Mouse (Mus musculus) ZHBTc4 (cell line): Measurements from ENCODE around the gene Trim23.
A peak's percentile ranks its signal among the peaks of the same experiment; 100 is the strongest.
"Not testable (repeated sequence)": the region's sequence is repeated elsewhere in the genome, so short reads cannot be mapped to it uniquely, and the experiment has no call there.

Experiments used
- DNase-seq: peaks from one replicate; pipeline ENCODE4 v3.0.0-alpha.2; 2011; ENCODE audit warnings: low read depth, low spot score

Gene Trim23

DNA sequence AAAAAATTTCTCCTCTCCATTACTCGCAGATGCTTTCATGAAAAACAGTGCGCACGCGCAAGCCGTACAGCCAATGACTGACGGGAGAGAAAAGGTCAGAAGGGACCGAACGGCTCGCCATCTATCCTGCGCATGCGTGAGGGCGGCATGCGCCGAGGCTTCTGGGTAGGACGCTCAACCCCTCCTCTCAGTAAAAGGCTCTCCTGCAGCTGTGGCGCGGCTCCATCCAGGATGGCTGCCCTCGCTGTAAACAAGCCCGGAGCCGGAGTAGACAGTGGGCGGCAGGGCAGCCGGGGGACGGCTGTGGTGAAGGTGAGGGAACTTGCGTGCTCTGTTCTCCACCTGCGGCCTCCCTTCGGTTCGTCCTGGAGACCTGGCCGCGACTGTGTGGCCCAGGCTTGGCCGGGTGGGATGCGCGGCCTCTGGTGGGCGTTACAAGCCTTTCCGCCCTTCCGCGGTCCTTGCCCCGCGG is at the start of gene Trim23:
Gene Trim23 (plus strand): TSS at position 148 of the 472 bp plus-strand sequence.
- DNase-seq: peak; percentile 99

DNA sequence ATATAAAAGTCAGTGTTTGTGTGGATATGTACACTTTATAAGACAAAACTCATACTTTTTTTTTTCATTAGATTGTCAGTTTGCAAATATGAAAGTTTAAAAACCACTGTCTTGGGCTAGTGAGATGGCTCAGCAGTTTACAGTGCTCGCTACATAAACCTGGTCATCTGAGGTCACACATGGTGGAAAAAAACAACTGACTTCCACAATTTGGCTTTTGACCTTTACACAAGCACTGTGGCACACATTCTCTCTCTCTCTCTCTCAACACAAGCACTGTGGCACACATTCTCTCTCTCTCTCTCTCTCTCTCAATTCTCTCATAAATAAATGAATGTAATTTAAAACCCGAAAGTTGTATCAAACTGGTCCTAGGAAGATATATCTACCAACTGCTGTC is 46.0 kb upstream of the Trim23 start:
- DNase-seq: no peak

DNA sequence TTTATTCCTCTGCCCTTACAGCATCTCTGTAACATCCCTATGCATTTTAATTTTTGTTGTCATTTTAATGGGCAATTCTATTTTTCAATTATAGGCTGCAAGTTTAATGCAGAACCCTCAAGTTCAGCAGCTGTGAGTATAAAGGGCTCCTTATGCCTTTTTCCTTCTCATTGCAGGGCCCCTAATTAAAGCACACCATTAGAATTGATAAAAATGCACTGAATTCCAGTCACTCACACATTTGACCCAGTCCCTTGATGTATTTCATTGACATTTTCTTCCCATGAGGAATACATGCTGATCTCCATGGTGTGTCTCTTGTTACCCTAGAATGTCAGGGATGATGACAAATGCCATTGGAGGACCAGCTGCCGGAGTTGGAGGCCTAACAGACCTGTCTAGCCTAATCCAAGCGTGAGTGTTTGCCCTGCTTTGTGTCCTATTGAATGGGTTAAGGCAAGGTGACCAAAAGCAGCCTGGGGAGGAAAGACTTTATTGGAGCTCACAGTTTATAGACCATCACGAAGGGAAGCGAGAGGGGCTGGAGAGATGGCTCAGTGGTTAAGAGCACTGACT is 44.0 kb upstream of the Trim23 start:
- DNase-seq: no peak

DNA sequence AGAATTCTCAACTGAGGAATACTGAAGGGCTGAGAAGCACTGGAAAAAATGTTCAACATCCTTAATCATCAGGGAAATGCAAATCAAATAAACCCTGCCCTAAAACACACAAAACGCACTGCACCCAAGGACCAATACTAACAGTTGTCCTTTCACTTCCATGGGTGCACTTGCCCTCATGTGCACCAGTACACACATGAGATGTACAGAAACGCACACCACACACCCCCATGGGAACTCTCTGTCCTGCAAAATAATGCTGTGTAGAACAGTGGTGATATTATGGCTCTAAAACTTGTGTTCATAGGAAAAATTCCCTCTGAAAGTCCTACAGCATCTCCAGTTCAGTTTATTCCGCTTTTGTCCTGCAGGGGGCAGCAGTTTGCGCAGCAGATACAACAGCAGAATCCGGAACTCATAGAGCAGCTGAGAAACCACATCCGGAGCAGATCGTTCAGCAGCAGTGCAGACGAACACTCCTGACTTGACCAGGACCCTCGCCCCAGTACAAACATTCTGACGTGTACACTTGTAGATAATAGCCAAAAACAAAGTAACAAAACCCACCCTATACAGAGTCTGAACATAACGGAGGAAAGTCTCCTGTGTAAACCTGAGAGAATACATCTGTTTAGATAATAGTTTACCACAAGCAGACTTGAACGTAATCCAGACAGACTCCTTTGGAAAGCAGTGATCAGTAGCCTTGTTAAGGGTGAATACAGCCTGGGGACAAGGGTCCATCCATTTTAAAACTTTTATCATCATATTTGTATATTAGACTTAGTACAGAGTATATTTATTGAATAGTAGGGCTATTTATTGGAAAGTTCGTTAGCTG is 39.0 kb upstream of the Trim23 start:
- peak; percentile 81 for DNase-seq

DNA sequence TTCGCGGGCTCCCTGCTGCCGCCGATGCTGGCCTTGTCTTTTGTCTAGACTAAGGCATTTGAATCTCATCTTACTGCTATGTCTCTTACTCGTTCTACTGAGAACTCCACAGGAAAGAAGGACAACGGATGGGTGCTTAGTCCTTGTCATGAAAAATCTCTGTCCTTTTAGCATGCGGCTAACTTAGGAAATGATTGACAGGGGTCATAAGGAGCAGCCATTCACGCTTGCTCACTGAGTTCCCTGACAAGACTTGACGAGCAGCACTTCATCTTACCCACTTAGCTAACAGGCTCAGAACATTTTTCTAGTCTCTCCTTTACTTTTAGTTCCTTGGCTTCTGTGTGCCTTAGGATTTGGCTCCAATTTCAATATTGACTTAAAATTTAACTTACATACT is 33.7 kb upstream of the Trim23 start:
- DNase-seq: no peak

- no peak for DNase-seq
These were observed 33.0 kb upstream of the Trim23 start for GRCm38 (mm10) chr13:104145646-104146045.

DNA sequence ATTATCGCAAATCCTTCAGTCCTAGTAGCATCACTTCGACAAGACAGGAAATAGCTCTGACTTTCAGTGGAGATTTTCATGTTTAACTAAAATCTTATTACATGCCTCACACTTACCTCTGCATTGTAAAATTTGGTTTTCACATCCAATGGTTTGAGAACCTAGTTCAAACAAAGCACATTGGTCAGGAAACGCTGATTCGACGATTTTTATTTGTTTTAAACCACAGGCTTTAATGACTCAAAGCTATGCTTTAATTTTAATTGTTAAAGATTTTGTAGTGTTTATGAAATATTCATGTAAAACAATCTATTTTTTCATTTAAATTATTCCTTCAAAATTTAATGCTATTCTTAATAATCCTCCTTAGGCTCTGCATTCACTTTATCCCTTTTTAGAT is 24.4 kb upstream of the Trim23 start:
- DNase-seq: no peak

- no peak for DNase-seq
These were observed 23.5 kb upstream of the Trim23 start for GRCm38 (mm10) chr13:104155106-104155505.

GRCm38 (mm10) chr13:104155686-104156085 is 22.9 kb upstream of the Trim23 start:
- DNase-seq: no peak

DNA sequence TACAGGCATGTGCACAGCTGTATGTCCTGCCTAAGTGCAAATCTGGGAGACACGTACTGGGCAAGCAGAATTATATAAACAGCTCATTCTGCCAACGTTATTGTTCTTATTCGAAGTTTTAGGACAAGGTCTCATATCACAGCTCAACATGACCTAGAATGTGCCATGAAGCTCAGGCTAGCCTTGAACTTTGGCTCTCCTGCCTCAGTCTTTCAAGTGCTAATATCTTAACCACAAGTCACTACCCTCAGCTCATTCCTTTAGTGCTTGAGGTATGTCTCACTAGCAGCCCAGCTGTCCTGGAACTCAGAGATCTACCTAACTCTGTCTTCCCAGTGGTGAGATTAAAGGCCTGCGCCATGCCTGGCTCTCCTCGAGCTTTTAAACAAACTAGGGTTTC is 6.9 kb upstream of the Trim23 start:
- DNase-seq: peak; percentile 40

- no peak for DNase-seq
These were observed 6.1 kb upstream of the Trim23 start for GRCm38 (mm10) chr13:104172498-104172897.

- no peak for DNase-seq
These were observed 1.7 kb upstream of the Trim23 start for GRCm38 (mm10) chr13:104176874-104177273.

DNA sequence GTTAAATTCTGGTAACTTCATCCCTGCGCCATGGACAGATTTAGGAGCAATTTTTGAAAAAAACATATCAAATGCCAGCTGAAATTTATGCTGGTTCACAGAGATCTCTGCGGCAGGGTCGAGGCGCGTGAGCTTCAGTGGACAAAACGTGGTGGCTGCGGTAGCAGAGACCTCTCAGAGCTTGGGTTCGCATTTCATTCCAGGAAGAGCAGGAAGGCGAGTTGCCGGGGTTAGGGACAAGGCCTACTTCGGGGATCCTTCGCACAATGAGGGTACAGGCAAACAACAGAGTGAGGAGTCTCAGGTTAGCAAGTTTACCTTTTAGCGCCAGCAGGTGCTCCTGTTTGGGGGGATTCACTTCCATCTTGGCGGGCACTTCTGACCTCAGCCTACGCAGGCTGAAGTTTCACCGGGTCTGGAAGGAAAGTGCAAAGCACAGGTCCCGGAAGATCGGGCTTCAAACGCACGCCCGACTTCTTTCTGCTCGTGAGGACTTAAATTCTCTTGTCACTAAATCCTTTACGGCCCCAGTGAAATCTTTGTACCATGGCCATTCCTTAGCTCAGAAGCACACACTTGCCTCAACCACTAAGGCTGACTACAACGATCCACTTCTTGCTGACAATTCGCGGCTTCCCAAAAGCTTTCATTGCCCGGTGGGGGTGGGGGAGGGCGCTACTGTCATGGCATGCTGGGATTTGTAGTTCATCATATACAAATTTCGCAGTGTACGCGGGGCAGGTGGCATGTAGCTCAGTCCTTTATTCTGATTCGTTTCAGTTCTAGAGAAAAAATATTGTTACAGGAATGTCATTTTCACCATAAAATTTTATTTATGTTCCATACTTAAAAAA is 574 bp upstream of the Trim23 start, which contains the start of gene Trappc13:
Gene Trappc13 (minus strand): TSS at position 674 of the 854 bp plus-strand sequence.
- peak; percentile 92 for DNase-seq

GRCm38 (mm10) chr13:104179176-104179888 is 735 bp downstream of the Trim23 start:
- no peak for DNase-seq

DNA sequence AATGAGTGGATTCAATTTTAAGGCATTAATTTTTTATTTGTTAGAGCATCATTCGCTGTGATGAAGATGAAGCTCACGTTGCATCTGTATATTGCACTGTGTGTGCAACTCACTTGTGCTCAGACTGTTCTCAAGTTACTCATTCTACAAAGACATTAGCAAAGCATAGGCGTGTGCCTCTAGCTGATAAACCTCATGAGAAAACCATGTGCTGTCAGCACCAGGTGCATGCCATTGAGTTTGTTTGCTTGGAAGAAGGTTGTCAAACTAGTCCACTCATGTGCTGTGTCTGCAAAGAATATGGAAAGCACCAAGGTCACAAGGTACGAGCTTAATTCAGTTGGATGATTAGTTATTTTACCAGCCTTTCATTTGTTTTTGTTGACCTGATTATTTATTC is 8.8 kb downstream of the Trim23 start:
- no peak for DNase-seq

GRCm38 (mm10) chr13:104195891-104196290 is 17.3 kb downstream of the Trim23 start:
- DNase-seq: not testable (repeated sequence)

- DNase-seq: no peak
These were observed 25.7 kb downstream of the Trim23 start for GRCm38 (mm10) chr13:104204313-104204712.

DNA sequence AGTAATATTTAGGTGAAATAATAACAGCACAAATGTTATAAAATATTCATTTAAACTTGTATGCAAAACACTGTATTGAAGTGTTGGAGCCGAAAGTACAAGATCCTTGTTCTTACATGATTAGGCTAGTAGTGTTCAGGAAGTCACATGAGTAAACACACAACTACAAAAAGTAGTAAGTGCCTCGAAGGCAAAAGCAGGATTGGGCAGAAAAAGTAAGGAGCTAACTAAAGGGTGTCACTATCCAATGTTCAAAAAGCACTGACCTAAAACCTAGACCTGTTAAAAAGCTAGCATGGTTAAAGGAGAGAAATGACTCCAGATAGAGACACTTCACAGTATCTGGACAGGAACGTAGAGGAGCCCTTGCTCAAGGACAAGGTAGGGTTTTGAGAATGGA is 48.9 kb downstream of the Trim23 start:
- no peak for DNase-seq

GRCm38 (mm10) chr13:104228384-104229066 is 49.9 kb downstream of the Trim23 start, which contains the start of the genes Cenpk and Ppwd1:
Gene Cenpk (plus strand): TSS chr13:104228611.
Gene Ppwd1 (minus strand): TSS chr13:104228843.
- peak; percentile 98 for DNase-seq

DNA sequence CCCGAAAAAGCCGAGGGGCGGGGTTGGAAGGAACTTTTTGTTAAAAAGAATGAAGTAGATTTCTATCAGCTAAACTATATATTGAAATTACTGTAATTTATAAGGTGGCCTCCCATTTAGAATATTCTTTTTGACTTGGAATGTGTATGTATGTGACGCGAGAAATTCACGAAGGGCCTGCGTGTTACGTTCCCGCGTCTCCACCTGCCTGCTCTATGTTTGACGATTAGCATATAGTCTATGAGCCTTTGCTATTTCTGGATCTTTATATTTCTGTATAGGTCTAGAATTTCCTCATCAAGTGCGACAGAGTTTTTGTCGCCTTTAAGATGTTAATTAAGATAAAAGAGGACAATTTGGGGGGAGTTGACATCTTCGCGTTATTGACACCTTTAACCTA is 50.6 kb downstream of the Trim23 start:
- DNase-seq: no peak
